Mouse (Mus musculus) spleen, adult 2 months (tissue): ENCODE data around the gene Tmeff2. TPM values are rescaled to one million over a fixed set of nuclear protein-coding genes. Genes with fewer than 3 reads are reported as not detected.

Experiments used
- DNase-seq, 2 experiments: peaks; one replicate each; pipeline versions ENCODE4 v3.0.0 to v3.0.0-alpha.2; 2012 to 2021; ENCODE audit warnings: low spot score in 2 of 2, low read depth in 1 of 2
- H3K27ac ChIP-seq: fragments of 200-500 bp; 2 replicates; pipeline ENCODE4 v1.5.1; 2012; ENCODE audit warnings: low read length, inconsistent platforms; ENCODE audit not compliant: insufficient read depth
- H3K27me3 ChIP-seq: fragments of 200-500 bp; 2 replicates; pipeline ENCODE4 v1.6.1; 2012; ENCODE audit warnings: mild to moderate bottlenecking, moderate library complexity, low read length, inconsistent platforms; ENCODE audit not compliant: control insufficient read depth, insufficient read depth
- H3K36me3 ChIP-seq: fragments of 200-500 bp; 2 replicates; pipeline ENCODE4 v1.6.1; 2012; ENCODE audit warnings: mild to moderate bottlenecking, low read length, inconsistent platforms; ENCODE audit not compliant: control insufficient read depth, insufficient read depth
- H3K4me1 ChIP-seq: fragments of 200-500 bp; 2 replicates; pipeline ENCODE4 v1.6.1; 2011; ENCODE audit warnings: inconsistent platforms; ENCODE audit not compliant: control insufficient read depth, insufficient read depth, insufficient read length
- H3K4me3 ChIP-seq: fragments of 200-500 bp; 2 replicates; pipeline ENCODE4 v1.5.1; 2011; ENCODE audit warnings: mild to moderate bottlenecking, inconsistent platforms; ENCODE audit not compliant: insufficient read depth, insufficient read length; ENCODE audit errors: extremely low read depth
- CTCF ChIP-seq: fragments of 200-500 bp; IDR thresholded peaks from 2 replicates; pipeline ENCODE4 v1.5.1; 2011; ENCODE audit warnings: mild to moderate bottlenecking, inconsistent platforms; ENCODE audit not compliant: insufficient read depth, insufficient read length, insufficient replicate concordance; ENCODE audit errors: extremely low read depth
- POLR2A ChIP-seq: fragments of 200-500 bp; IDR thresholded peaks from 2 replicates; pipeline ENCODE4 v1.6.1; 2011; ENCODE audit warnings: low read depth, low read length, inconsistent platforms
- WGBS: fragments of 180-500 bp; shearing (Covaris S2); methylation state at CpG from one replicate; pipeline ENCODE4 v1.1.7; 2018; 5-methylcytosine and 5-hydroxymethylcytosine counted together
- polyA plus RNA-seq: library from polyadenylated mRNA; depleted of rRNA; stranded (reverse); fragments of >200 nt; gene quantifications from 2 replicates; pipeline ENCODE4 v1.2.3, GENCODE M21; 2012

Gene Tmeff2
- polyA plus RNA-seq, 1 experiment: 0.05 TPM

DNA sequence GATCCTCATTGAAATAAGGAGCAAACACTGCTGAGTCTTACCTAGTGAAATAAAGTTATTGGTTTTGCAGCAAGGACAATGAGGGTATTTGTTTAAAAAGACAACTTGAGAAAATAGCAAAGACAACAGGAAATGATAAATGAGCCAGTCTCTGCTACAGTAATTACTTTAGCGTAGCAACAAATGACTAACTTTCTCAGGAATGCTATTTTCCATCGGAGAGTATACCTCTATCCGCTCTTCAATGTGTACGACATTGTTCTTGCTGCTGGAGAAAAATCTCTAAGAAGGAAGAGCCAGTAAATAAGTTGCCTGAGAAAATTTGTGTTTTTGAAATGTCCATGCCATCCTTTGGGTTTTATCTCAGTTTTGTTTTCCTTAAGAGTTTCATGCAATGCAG is 245.2 kb downstream of the Tmeff2 start:
- H3K36me3 ChIP-seq: no peaks in the 10 kb centered on the region
- H3K4me1 ChIP-seq: no peaks in the 10 kb centered on the region
- no peak for DNase-seq
- no peak overlapping the region for H3K27ac ChIP-seq
- H3K4me3 ChIP-seq: no peak overlapping the region
- 77% methylated on average over 4 of the region's 4 CpGs for WGBS
- TF ChIP-seq POLR2A (no peak), CTCF (no peak)
- no peaks in the 10 kb centered on the region for H3K27me3 ChIP-seq

DNA sequence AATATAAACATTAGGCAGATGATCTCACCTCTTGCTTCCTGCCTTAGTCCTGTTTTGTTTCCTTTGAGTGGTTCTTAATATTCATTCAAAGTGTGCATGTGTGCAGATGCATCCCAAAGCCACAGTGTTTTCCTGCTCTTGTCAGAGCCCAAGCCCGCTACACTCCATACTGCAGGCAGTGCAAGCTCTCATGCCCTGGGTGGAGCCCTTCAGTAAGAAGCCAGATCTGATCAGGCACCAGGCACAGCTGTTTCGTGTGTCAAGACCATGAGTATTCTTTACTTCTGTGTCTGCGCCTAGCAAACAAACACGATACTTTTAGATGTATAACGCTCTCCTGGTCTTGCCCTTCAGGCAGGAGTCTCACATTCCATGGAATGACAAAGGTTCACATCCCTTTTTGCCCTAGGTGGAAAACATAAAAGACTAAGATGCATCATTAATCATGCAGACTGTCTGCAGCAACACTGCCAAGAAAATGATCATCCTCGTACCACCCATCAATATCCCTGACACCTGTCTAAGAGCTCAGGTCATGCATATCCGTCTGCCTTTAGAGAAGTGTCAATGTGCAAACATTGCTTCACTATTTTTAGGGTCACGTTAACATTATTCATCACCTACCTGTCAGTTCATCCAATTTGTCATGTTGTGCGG is 248.2 kb downstream of the Tmeff2 start:
- 84% methylated on average over 9 of the region's 9 CpGs for WGBS
- no peak for TF ChIP-seq CTCF
- no peak for TF ChIP-seq POLR2A
- Histone ChIP-seq H3K27ac (no peak overlapping the region), H3K36me3 (no peaks in the 10 kb centered on the region), H3K4me3 (no peak overlapping the region), H3K27me3 (no peaks in the 10 kb centered on the region), H3K4me1 (no peaks in the 10 kb centered on the region)
- no peak for DNase-seq

DNA sequence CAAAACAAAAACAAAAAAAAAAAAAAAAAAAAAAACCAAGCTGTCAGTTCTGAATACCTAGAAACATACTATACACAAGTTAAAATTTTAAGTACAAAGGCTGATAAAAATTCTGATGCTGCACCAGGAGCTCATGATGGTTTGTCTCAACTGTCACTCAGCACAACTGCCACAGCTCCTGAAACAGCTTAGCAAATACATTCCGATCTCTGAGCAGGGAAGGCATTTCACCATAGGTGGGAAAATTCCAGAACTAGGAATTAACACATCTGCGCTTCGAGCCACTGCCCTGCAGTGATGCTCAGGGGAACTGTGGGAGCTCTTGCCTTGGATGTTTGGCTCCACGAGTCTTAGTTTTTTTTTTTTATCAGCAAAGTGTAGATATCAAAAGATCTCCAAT is 249.0 kb downstream of the Tmeff2 start:
- DNase-seq: no peak
- no peaks in the 10 kb centered on the region for H3K36me3 ChIP-seq
- no peaks in the 10 kb centered on the region for H3K27me3 ChIP-seq
- H3K27ac ChIP-seq: no peak overlapping the region
- no peak overlapping the region for H3K4me3 ChIP-seq
- TF ChIP-seq POLR2A (no peak), CTCF (no peak)
- WGBS: 88% methylated on average over 4 of the region's 4 CpGs
- no peaks in the 10 kb centered on the region for H3K4me1 ChIP-seq

DNA sequence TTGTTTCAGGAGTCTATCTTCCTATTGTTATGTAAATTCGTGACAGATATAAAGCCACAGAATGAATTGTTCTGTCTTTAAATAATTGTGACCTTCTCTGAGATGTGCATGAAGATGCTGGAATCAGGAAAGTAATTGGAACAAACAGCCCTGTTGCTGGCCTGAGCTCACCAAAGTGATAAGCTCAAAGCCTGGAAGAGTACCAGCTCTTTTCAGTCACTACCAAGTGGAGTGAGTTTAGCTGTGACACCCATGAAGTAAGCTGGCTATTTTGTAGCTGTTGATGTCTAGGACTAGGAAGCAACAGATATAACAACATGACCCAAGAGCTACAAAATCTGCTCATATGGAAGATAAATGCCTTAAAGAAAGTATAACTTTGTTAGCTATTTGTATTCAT is 249.4 kb downstream of the Tmeff2 start:
- WGBS: 85% methylated on average over 1 of the region's 1 CpGs
- Histone ChIP-seq H3K27me3 (no peaks in the 10 kb centered on the region), H3K4me3 (no peak overlapping the region), H3K4me1 (no peaks in the 10 kb centered on the region), H3K27ac (no peak overlapping the region), H3K36me3 (no peaks in the 10 kb centered on the region)
- DNase-seq: no peak
- no peak for TF ChIP-seq CTCF

DNA sequence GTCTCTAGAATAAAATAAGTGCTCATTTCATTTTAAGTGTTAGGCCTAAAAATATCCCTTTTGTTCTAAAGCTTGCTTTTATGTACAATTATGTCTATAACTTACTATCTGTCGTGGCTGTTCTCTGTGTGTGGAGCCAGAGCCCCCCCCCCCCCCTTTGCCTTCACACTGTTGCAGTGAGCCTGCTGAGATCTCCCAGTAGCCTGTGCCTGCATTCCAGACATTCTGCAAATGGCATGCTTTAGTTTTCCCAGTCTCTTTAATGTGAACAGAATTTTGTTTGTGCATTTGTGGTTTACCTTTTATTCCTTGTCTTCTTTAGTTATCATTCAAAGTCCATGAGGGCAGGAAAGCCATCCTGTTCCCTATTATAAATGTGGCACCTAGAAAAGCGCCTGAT is 251.6 kb downstream of the Tmeff2 start:
- DNase-seq: no peak
- TF ChIP-seq CTCF (no peak), POLR2A (no peak)
- H3K4me1 ChIP-seq: no peaks in the 10 kb centered on the region
- WGBS: 69% methylated on average over 2 of the region's 2 CpGs
- no peaks in the 10 kb centered on the region for H3K36me3 ChIP-seq
- H3K4me3 ChIP-seq: no peak overlapping the region
- H3K27me3 ChIP-seq: no peaks in the 10 kb centered on the region
- H3K27ac ChIP-seq: no peak overlapping the region

DNA sequence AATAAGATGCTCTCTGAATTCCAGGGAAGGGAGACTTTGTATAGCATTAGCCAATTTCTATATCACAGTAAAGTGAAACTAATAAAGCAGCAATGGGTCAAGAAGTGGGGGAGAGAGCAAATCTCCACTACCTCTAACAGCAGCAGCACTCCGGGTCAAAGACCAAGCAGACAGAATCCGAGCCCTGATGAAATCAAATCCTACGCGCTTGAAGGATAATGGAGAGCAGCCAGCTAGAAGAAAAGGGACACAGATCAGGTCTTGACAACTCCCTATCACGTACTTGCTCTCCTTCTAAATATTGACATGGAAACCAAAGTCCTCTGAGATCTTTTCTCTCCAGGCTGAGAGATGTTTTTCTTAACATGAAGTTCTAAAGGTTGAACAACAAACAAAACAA is 252.4 kb downstream of the Tmeff2 start:
- Histone ChIP-seq H3K27ac (no peak overlapping the region), H3K36me3 (no peaks in the 10 kb centered on the region), H3K27me3 (no peaks in the 10 kb centered on the region), H3K4me1 (no peaks in the 10 kb centered on the region), H3K4me3 (no peak overlapping the region)
- no peak for DNase-seq
- no peak for TF ChIP-seq CTCF
- TF ChIP-seq POLR2A: no peak
- 88% methylated on average over 5 of the region's 5 CpGs for WGBS

DNA sequence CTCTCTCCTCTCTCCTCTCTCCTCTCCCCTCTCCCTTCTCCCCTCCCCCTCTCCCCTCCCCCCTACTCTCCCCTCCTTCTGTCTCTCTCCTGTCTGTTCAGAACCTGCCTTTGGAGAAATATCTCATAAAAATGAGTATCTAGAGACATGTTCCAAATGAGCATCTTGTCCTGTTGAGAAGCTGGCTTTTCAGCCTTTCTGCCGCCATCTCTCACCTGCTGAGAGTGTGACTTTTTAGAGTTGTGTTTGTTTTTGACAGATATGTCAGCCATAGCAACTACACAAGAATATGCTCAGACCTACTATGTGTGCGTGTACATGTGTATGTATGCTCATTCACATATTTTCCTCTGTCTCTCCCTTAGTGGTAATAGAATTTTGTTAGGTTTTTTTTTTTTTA is 283.8 kb downstream of the Tmeff2 start:
- H3K27me3 ChIP-seq: no peaks in the 10 kb centered on the region
- 83% methylated on average over 2 of the region's 2 CpGs for WGBS
- no peak for TF ChIP-seq CTCF
- TF ChIP-seq POLR2A: no peak

More for the DNA sequence above, 283.8 kb downstream of the Tmeff2 start:
- Histone ChIP-seq H3K4me1 (no peaks in the 10 kb centered on the region), H3K27ac (no peak overlapping the region), H3K36me3 (no peaks in the 10 kb centered on the region), H3K4me3 (no peak overlapping the region)
- no peak for DNase-seq
